Mouse (Mus musculus) limb, embryonic 14.5 days (tissue): ENCODE data around the gene Olfr1389. TPM values are rescaled to one million over a fixed set of nuclear protein-coding genes. Genes with fewer than 3 reads are reported as not detected.
"Not testable (repeated sequence)": the region's sequence is repeated elsewhere in the genome, so short reads cannot be mapped to it uniquely, and the experiment has no call there.

Source experiments
- ATAC-seq: fragments of 200-750 bp; cut with Nextera tagmentation; 2 replicates; pipeline ENCODE4 v1.8.0; 2017; ENCODE audit warnings: low read depth, moderate number of reproducible peaks, moderate TSS enrichment; ENCODE audit not compliant: low FRiP score
- DNase-seq: peaks from one replicate; pipeline ENCODE4 v3.0.0-alpha.2; 2015; ENCODE audit warnings: low spot score
- H3K27ac ChIP-seq: fragments of 300-500 bp; sonication (generic); replicated peaks from 2 replicates; pipeline ENCODE4 v1.5.1; 2014; ENCODE audit warnings: low read depth, mild to moderate bottlenecking, low read length, moderate library complexity, mixed read lengths
- H3K27me3 ChIP-seq: fragments of 300-500 bp; sonication (generic); 2 replicates; pipeline ENCODE4 v1.6.1; 2014; ENCODE audit warnings: low read length, mixed read lengths; ENCODE audit not compliant: control insufficient read depth, insufficient read depth
- H3K36me3 ChIP-seq: fragments of 300-500 bp; sonication (generic); 2 replicates; pipeline ENCODE4 v1.6.1; 2014; ENCODE audit warnings: mild to moderate bottlenecking, low read length, moderate library complexity, mixed read lengths; ENCODE audit not compliant: control insufficient read depth, insufficient read depth
- H3K4me1 ChIP-seq: fragments of 300-500 bp; sonication (generic); 2 replicates; pipeline ENCODE4 v1.6.1; 2014; ENCODE audit warnings: antibody characterized with exemption, low read length, mixed read lengths; ENCODE audit not compliant: control insufficient read depth, insufficient read depth
- H3K4me2 ChIP-seq: fragments of 300-500 bp; sonication (generic); replicated peaks from 2 replicates; pipeline ENCODE4 v1.6.1; 2014; ENCODE audit warnings: low read depth, mild to moderate bottlenecking, low read length, moderate library complexity; ENCODE audit not compliant: severe bottlenecking
- H3K4me3 ChIP-seq: fragments of 300-500 bp; sonication (generic); replicated peaks from 2 replicates; pipeline ENCODE4 v1.5.1; 2014; ENCODE audit warnings: low read length
- H3K9ac ChIP-seq: fragments of 300-500 bp; sonication (generic); 2 replicates; pipeline ENCODE4 v1.6.1; 2014; ENCODE audit warnings: mild to moderate bottlenecking, low read depth, low read length, moderate library complexity; ENCODE audit not compliant: severe bottlenecking
- H3K9me3 ChIP-seq: fragments of 300-500 bp; sonication (generic); 2 replicates; pipeline ENCODE4 v1.6.1; 2016; ENCODE audit warnings: low read length; ENCODE audit not compliant: control insufficient read depth
- POLR2A ChIP-seq: fragments of 200-500 bp; IDR thresholded peaks from 2 replicates; pipeline ENCODE4 v1.8.0; 2012; ENCODE audit warnings: inconsistent platforms, mild to moderate bottlenecking, moderate library complexity, borderline replicate concordance; ENCODE audit not compliant: insufficient read depth, insufficient read length; ENCODE audit errors: extremely low read depth
- WGBS: fragments of 180-500 bp; shearing (Covaris S2); extraction: QIAGEN DNeasy Blood & Tissue Kit; methylation state at CpG from one replicate; pipeline ENCODE4 v1.1.7; 2014; 5-methylcytosine and 5-hydroxymethylcytosine counted together
- polyA plus RNA-seq, 2 experiments: library from polyadenylated mRNA; depleted of rRNA in 1 of 2; stranded (reverse) in 1 of 2; unstranded in 1 of 2; fragments of >200 nt; fragmentation: Nextera tagmentation in 1 of 2; extraction: Ambion mirVana in 1 of 2; gene quantifications; 2 replicates each; pipeline versions ENCODE4 v1.2.1 to v1.2.3; 2012 to 2014

Olfr1389 gene
- polyA plus RNA-seq, 2 experiments, result not detected

- DNase-seq, result no peak
- Histone ChIP-seq H3K9me3 (no peaks in the 10 kb centered on the region), H3K9ac (no peak overlapping the region), H3K27me3 (no peaks in the 10 kb centered on the region), H3K4me2 (no peak overlapping the region), H3K36me3 (no peaks in the 10 kb centered on the region), H3K4me1 (no peaks in the 10 kb centered on the region), H3K27ac (no peak overlapping the region), H3K4me3 (no peak overlapping the region)
- TF ChIP-seq POLR2A, result no peak
- ATAC-seq, result no peak
- WGBS, result 86% methylated on average over 1 of the region's 1 CpGs
Observed at GRCm38 (mm10) chr11:49425257-49425927, 2.5 kb downstream of the Olfr1389 start.

- H3K4me2 ChIP-seq, result no peak overlapping the region
- 87% methylated on average over 2 of the region's 2 CpGs for WGBS
- no peak overlapping the region for H3K27ac ChIP-seq
- no peak overlapping the region for H3K4me3 ChIP-seq
- no peaks in the 10 kb centered on the region for H3K4me1 ChIP-seq
- no peaks in the 10 kb centered on the region for H3K36me3 ChIP-seq
- H3K9ac ChIP-seq, result no peak overlapping the region
- no peak for ATAC-seq
- DNase-seq, result no peak
- no peaks in the 10 kb centered on the region for H3K27me3 ChIP-seq
- TF ChIP-seq POLR2A, result no peak
- H3K9me3 ChIP-seq, result no peaks in the 10 kb centered on the region
Observed at GRCm38 (mm10) chr11:49429641-49430040, 6.8 kb downstream of the Olfr1389 start.

GRCm38 (mm10) chr11:49436411-49436810, 13.5 kb downstream of the Olfr1389 start, which contains the start of gene Olfr1388:
TSS of gene Olfr1388 (plus strand) at chr11:49436624.
- Histone ChIP-seq H3K9ac (no peak within 1 kb of the TSS), H3K9me3 (no peaks in the 10 kb centered on the region), H3K4me2 (no peak within 1 kb of the TSS), H3K4me1 (no peaks in the 10 kb centered on the region), H3K27me3 (no peaks in the 10 kb centered on the region), H3K36me3 (no peaks in the 10 kb centered on the region), H3K27ac (no peak within 1 kb of the TSS), H3K4me3 (no peak within 1 kb of the TSS)
- WGBS, result 77% methylated on average over 3 of the region's 3 CpGs
- no peak for ATAC-seq
- no peak for DNase-seq
- TF ChIP-seq POLR2A, result no peak

GRCm38 (mm10) chr11:49455043-49455442, 32.2 kb downstream of the Olfr1389 start, which contains the start of gene Olfr1387:
TSS of gene Olfr1387 (plus strand) at chr11:49455343.
- Histone ChIP-seq H3K36me3 (no peaks in the 10 kb centered on the region), H3K27me3 (no peaks in the 10 kb centered on the region), H3K9me3 (no peaks in the 10 kb centered on the region), H3K27ac (no peak within 1 kb of the TSS), H3K4me3 (no peak within 1 kb of the TSS), H3K4me2 (no peak within 1 kb of the TSS), H3K9ac (no peak within 1 kb of the TSS), H3K4me1 (no peaks in the 10 kb centered on the region)
- ATAC-seq (no peak), DNase-seq (no peak)
- 79% methylated on average over 1 of the region's 1 CpGs for WGBS
- TF ChIP-seq POLR2A, result no peak

GRCm38 (mm10) chr11:49464746-49465145, 41.9 kb downstream of the Olfr1389 start, which contains the start of gene Olfr1386:
TSS of gene Olfr1386 (plus strand) at chr11:49465046.
- H3K36me3 ChIP-seq, H3K27me3 ChIP-seq, ATAC-seq, H3K9ac ChIP-seq, H3K9me3 ChIP-seq, H3K4me2 ChIP-seq, DNase-seq, H3K4me3 ChIP-seq, H3K4me1 ChIP-seq, H3K27ac ChIP-seq: not testable (repeated sequence)
- 92% methylated on average over 2 of the region's 3 CpGs for WGBS

Other genes with a start within 250 kb of the Olfr1389 start
- 2.0 and 2.2 TPM in 2 replicates for gene Btnl9, start 235.9 kb upstream of the Olfr1389 start, polyA plus RNA-seq (2012; rRNA removed)
- gene Btnl9, start 235.9 kb upstream of the Olfr1389 start, polyA plus RNA-seq (2014; fragmentation: Nextera tagmentation; extraction: Ambion mirVana), result 0.58 and 1.7 TPM in 2 replicates
- gene Zfp62, start 219.8 kb upstream of the Olfr1389 start, polyA plus RNA-seq (2012; rRNA removed), result 14.9 and 22.1 TPM in 2 replicates
- 38.0 and 43.1 TPM in 2 replicates for gene Zfp62, start 219.8 kb upstream of the Olfr1389 start, polyA plus RNA-seq (2014; fragmentation: Nextera tagmentation; extraction: Ambion mirVana)
- 83.7 and 117 TPM in 2 replicates for gene Mgat1, start 178.9 kb upstream of the Olfr1389 start, polyA plus RNA-seq (2012; rRNA removed)
- 64.7 and 68.0 TPM in 2 replicates for gene Mgat1, start 178.9 kb upstream of the Olfr1389 start, polyA plus RNA-seq (2014; fragmentation: Nextera tagmentation; extraction: Ambion mirVana)
- 0.09 and 0.26 TPM in 2 replicates for gene Olfr1393, start 144.8 kb upstream of the Olfr1389 start, polyA plus RNA-seq (2012; rRNA removed)
- gene Olfr1393, start 144.8 kb upstream of the Olfr1389 start, polyA plus RNA-seq (2014; fragmentation: Nextera tagmentation; extraction: Ambion mirVana), result not detected in 2 replicates
- gene Olfr1392, start 137.8 kb upstream of the Olfr1389 start, polyA plus RNA-seq (2012; rRNA removed), result 0.15 and 0.18 TPM in 2 replicates
- gene Olfr1392, start 137.8 kb upstream of the Olfr1389 start, polyA plus RNA-seq (2014; fragmentation: Nextera tagmentation; extraction: Ambion mirVana), result 0.06 TPM in 1 of 2 replicates, not detected in the other
- gene Olfr10, start 118.3 kb upstream of the Olfr1389 start, polyA plus RNA-seq (2012; rRNA removed), result not detected in 2 replicates
- not detected in 2 replicates for gene Olfr10, start 118.3 kb upstream of the Olfr1389 start, polyA plus RNA-seq (2014; fragmentation: Nextera tagmentation; extraction: Ambion mirVana)
- gene Olfr1391, start 100.3 kb upstream of the Olfr1389 start, polyA plus RNA-seq (2012; rRNA removed), result not detected in 2 replicates
- gene Olfr1391, start 100.3 kb upstream of the Olfr1389 start, polyA plus RNA-seq (2014; fragmentation: Nextera tagmentation; extraction: Ambion mirVana), result not detected in 2 replicates
- gene Olfr1390, start 87.9 kb upstream of the Olfr1389 start, polyA plus RNA-seq (2012; rRNA removed), result not detected in 2 replicates
- gene Olfr1390, start 87.9 kb upstream of the Olfr1389 start, polyA plus RNA-seq (2014; fragmentation: Nextera tagmentation; extraction: Ambion mirVana), result not detected in 2 replicates
- 0.11 and 0.19 TPM in 2 replicates for gene Olfr1388, start 13.6 kb downstream of the Olfr1389 start, polyA plus RNA-seq (2012; rRNA removed)
- 0.06 and 0.15 TPM in 2 replicates for gene Olfr1388, start 13.6 kb downstream of the Olfr1389 start, polyA plus RNA-seq (2014; fragmentation: Nextera tagmentation; extraction: Ambion mirVana)
- not detected in 2 replicates for gene Olfr1387, start 32.3 kb downstream of the Olfr1389 start, polyA plus RNA-seq (2012; rRNA removed)
- gene Olfr1387, start 32.3 kb downstream of the Olfr1389 start, polyA plus RNA-seq (2014; fragmentation: Nextera tagmentation; extraction: Ambion mirVana), result not detected in 2 replicates
- gene Olfr1386, start 42.0 kb downstream of the Olfr1389 start, polyA plus RNA-seq (2012; rRNA removed), result not detected in 2 replicates
- not detected in 2 replicates for gene Olfr1386, start 42.0 kb downstream of the Olfr1389 start, polyA plus RNA-seq (2014; fragmentation: Nextera tagmentation; extraction: Ambion mirVana)
- not detected in 2 replicates for gene Olfr1385, start 66.0 kb downstream of the Olfr1389 start, polyA plus RNA-seq (2012; rRNA removed)
- gene Olfr1385, start 66.0 kb downstream of the Olfr1389 start, polyA plus RNA-seq (2014; fragmentation: Nextera tagmentation; extraction: Ambion mirVana), result not detected in 2 replicates
- gene Olfr1384, start 83.7 kb downstream of the Olfr1389 start, polyA plus RNA-seq (2012; rRNA removed), result not detected in 2 replicates
- gene Olfr1384, start 83.7 kb downstream of the Olfr1389 start, polyA plus RNA-seq (2014; fragmentation: Nextera tagmentation; extraction: Ambion mirVana), result not detected in 2 replicates
- not detected in 2 replicates for gene Olfr1383, start 96.6 kb downstream of the Olfr1389 start, polyA plus RNA-seq (2012; rRNA removed)
- gene Olfr1383, start 96.6 kb downstream of the Olfr1389 start, polyA plus RNA-seq (2014; fragmentation: Nextera tagmentation; extraction: Ambion mirVana), result not detected in 2 replicates
- not detected in 2 replicates for gene Olfr1382, start 105.2 kb downstream of the Olfr1389 start, polyA plus RNA-seq (2012; rRNA removed)
- not detected in 2 replicates for gene Olfr1382, start 105.2 kb downstream of the Olfr1389 start, polyA plus RNA-seq (2014; fragmentation: Nextera tagmentation; extraction: Ambion mirVana)
- not detected in 2 replicates for gene Olfr1381, start 120.4 kb downstream of the Olfr1389 start, polyA plus RNA-seq (2012; rRNA removed)
- gene Olfr1381, start 120.4 kb downstream of the Olfr1389 start, polyA plus RNA-seq (2014; fragmentation: Nextera tagmentation; extraction: Ambion mirVana), result not detected in 2 replicates
- gene Olfr1380, start 133.8 kb downstream of the Olfr1389 start, polyA plus RNA-seq (2012; rRNA removed), result not detected in 2 replicates
- not detected in 2 replicates for gene Olfr1380, start 133.8 kb downstream of the Olfr1389 start, polyA plus RNA-seq (2014; fragmentation: Nextera tagmentation; extraction: Ambion mirVana)
- 7.1 and 8.6 TPM in 2 replicates for gene Flt4, start 186.2 kb downstream of the Olfr1389 start, polyA plus RNA-seq (2012; rRNA removed)
- gene Flt4, start 186.2 kb downstream of the Olfr1389 start, polyA plus RNA-seq (2014; fragmentation: Nextera tagmentation; extraction: Ambion mirVana), result 6.8 and 7.3 TPM in 2 replicates
- not detected in 2 replicates for gene Scgb3a1, start 240.5 kb downstream of the Olfr1389 start, polyA plus RNA-seq (2012; rRNA removed)
- not detected in 2 replicates for gene Scgb3a1, start 240.5 kb downstream of the Olfr1389 start, polyA plus RNA-seq (2014; fragmentation: Nextera tagmentation; extraction: Ambion mirVana)